Mouse (Mus musculus): Measurements from ENCODE around the gene Cyp2a22. TPM values are rescaled to one million over a fixed set of nuclear protein-coding genes. Genes with fewer than 3 reads are reported as not detected.
"Not testable (repeated sequence)": the region's sequence is repeated elsewhere in the genome, so short reads cannot be mapped to it uniquely, and the experiment has no call there.

Cyp2a22 gene
- polyA plus RNA-seq, 1 experiment from 2014 or later, result 2.9 TPM

- not testable (repeated sequence) for H3K36me3 ChIP-seq (ENCODE audit: control insufficient read depth, insufficient read depth); H3K9ac ChIP-seq (ENCODE audit: low read depth, low read length); H3K27ac ChIP-seq (ENCODE audit: low read length); H3K4me1 ChIP-seq (ENCODE audit: control insufficient read depth, low read depth, low read length); H3K9me3 ChIP-seq (replicated peaks; ENCODE audit: control insufficient read depth, low read length); H3K27me3 ChIP-seq (ENCODE audit: control insufficient read depth, insufficient read depth, low read depth, low read length); H3K4me3 ChIP-seq (ENCODE audit: low read depth, low read length); H3K4me2 ChIP-seq (ENCODE audit: low read depth, low read length)
- 36% methylated on average over 2 of the region's 2 CpGs for WGBS (ENCODE audit: insufficient replicate concordance)
- ATAC-seq (ENCODE audit: low read depth), result peak; percentile 55; the same call in 1 of the 2 replicates
Measured at GRCm38 (mm10) chr7:26917114-26917513, 22.1 kb downstream of the Cyp2a22 start.

Other genes with a start within 250 kb of the Cyp2a22 start
- not detected in 2 replicates for gene Cyp2b19, start 182.2 kb downstream of the Cyp2a22 start, polyA plus RNA-seq (2015; fragmentation: Nextera tagmentation; extraction: Ambion mirVana)
- gene Cyp2g1, start 130.5 kb downstream of the Cyp2a22 start, polyA plus RNA-seq (2015; fragmentation: Nextera tagmentation; extraction: Ambion mirVana), result not detected in 2 replicates
- 2.1 and 2.6 TPM in 2 replicates for gene Cyp2a5, start 104.1 kb downstream of the Cyp2a22 start, polyA plus RNA-seq (2015; fragmentation: Nextera tagmentation; extraction: Ambion mirVana)
- 14.0 and 18.5 TPM in 2 replicates for gene Cyp2a12, start 89.7 kb upstream of the Cyp2a22 start, polyA plus RNA-seq (2015; fragmentation: Nextera tagmentation; extraction: Ambion mirVana)
- 2.0 and 3.0 TPM in 2 replicates for gene Cyp2f2, start 180.5 kb upstream of the Cyp2a22 start, polyA plus RNA-seq (2015; fragmentation: Nextera tagmentation; extraction: Ambion mirVana)
- not detected in 2 replicates for gene Cyp2t4, start 214.3 kb upstream of the Cyp2a22 start, polyA plus RNA-seq (2015; fragmentation: Nextera tagmentation; extraction: Ambion mirVana)
- 26.4 and 28.2 TPM in 2 replicates for gene Egln2, start 227.4 kb upstream of the Cyp2a22 start, polyA plus RNA-seq (2015; fragmentation: Nextera tagmentation; extraction: Ambion mirVana)
- gene Rab4b, start 239.5 kb upstream of the Cyp2a22 start, polyA plus RNA-seq (2015; fragmentation: Nextera tagmentation; extraction: Ambion mirVana), result 21.2 and 22.3 TPM in 2 replicates
- not detected in 2 replicates for gene Gm21983, start 241.7 kb upstream of the Cyp2a22 start, polyA plus RNA-seq (2015; fragmentation: Nextera tagmentation; extraction: Ambion mirVana)
- gene Mia, start 241.8 kb upstream of the Cyp2a22 start, polyA plus RNA-seq (2015; fragmentation: Nextera tagmentation; extraction: Ambion mirVana), result 0.74 and 0.76 TPM in 2 replicates

Measured in liver, embryonic 16.5 days (tissue).